Comparison of ENCODE assay signal across 8 mouse cellular contexts in genomic region chr6:88193433-88194052, GRCm38 (mm10). TPM values are rescaled to one million over a fixed set of nuclear protein-coding genes. Genes with fewer than 3 reads are reported as not detected.
DNase-seq lines count a peak whose midpoint lies in the region; ATAC-seq and TF ChIP-seq lines count a peak whose summit lies in the region.

Gata2 (plus strand) TSS chr6:88193891.

- peak within 1 kb of the TSS; percentile 45 to 57; a peak in 3 of 4 replicates for H3K4me3 ChIP-seq in ES-E14 (ENCODE audit: insufficient read depth in 1 of 2, low read depth in 1 of 2, low read length in 2 of 2, poor library complexity in 1 of 2, severe bottlenecking in 1 of 2)
- peak within 1 kb of the TSS; percentile 59 for H3K4me3 ChIP-seq in kidney, embryonic 14.5 days (ENCODE audit: low read length)

- H3K36me3 ChIP-seq in ES-E14 (ENCODE audit: control insufficient read depth, insufficient read depth, low read length, poor library complexity, severe bottlenecking), result no peaks in the 10 kb centered on the region
- no peaks in the 10 kb centered on the region for H3K36me3 ChIP-seq in kidney, embryonic 14.5 days (ENCODE audit: control insufficient read depth, insufficient read depth, low read length)

- peaks cover 99% of the 10 kb centered on the region for H3K27me3 ChIP-seq in kidney, embryonic 14.5 days (ENCODE audit: control insufficient read depth, insufficient read depth, low read length)

- in situ Hi-C loops in ES-E14 (cut with MboI; ENCODE audit: low sequenced_read_pairs in 2 of 2, unreplicated experiment in 2 of 2), result no loop called here

- no peaks in the 10 kb centered on the region for H3K9me3 ChIP-seq in ES-E14 (ENCODE audit: control insufficient read depth, insufficient read depth, low read depth, low read length)
- no peaks in the 10 kb centered on the region for H3K9me3 ChIP-seq in kidney, embryonic 14.5 days (ENCODE audit: control insufficient read depth, low read length)

- H3K9ac ChIP-seq in ES-E14 (ENCODE audit: insufficient read depth, low read depth, low read length, poor library complexity, severe bottlenecking), result peak within 1 kb of the TSS; percentile 17; the same call in 1 of the 2 replicates
- peak within 1 kb of the TSS; percentile 56 for H3K9ac ChIP-seq in kidney, embryonic 14.5 days (ENCODE audit: low read depth, low read length)

- ATAC-seq in kidney, embryonic 14.5 days (ENCODE audit: low FRiP score, low TSS enrichment), result no peak

- intact Hi-C loops in left cerebral cortex, postnatal 25 days (cut with DNase I), result no loop called here
- intact Hi-C loops in gastrocnemius, postnatal 36 days (cut with DNase I), result no loop called here

- H3K4me2 ChIP-seq in kidney, embryonic 14.5 days (replicated peaks; ENCODE audit: low read depth, low read length), result peak within 1 kb of the TSS; percentile 60

- DNase-seq in ES-E14 (ENCODE audit: low read depth, low spot score), result no peak
- DNase-seq in adrenal gland, postnatal 36 days, result peak; percentile 52 to 64
- DNase-seq in heart, adult 18-20 months, result peak in 1 of 2 experiments; percentile 57
- DNase-seq in lung, postnatal 4 days, result peak; percentile 61 to 70
- DNase-seq in urinary bladder, postnatal 36 days (ENCODE audit: low spot score in 2 of 2), result peak; percentile 58 to 71
- DNase-seq in left cerebral cortex, postnatal 25 days (ENCODE audit: low spot score in 2 of 2), result no peak
- DNase-seq in gastrocnemius, postnatal 36 days, result no peak

- no peak within 1 kb of the TSS for H3K27ac ChIP-seq in ES-E14 (ENCODE audit: insufficient read depth, low read depth, low read length, poor library complexity, severe bottlenecking)
- no peak within 1 kb of the TSS for H3K27ac ChIP-seq in kidney, embryonic 14.5 days (ENCODE audit: low read depth, low read length)

- WGBS in kidney, embryonic 14.5 days, result 3% methylated on average over 37 of the region's 57 CpGs

- H3K4me1 ChIP-seq in ES-E14 (ENCODE audit: control insufficient read depth in 2 of 2, insufficient read depth in 2 of 2, low read length in 2 of 2, poor library complexity in 1 of 2), result peaks cover 0 to 8% of the 10 kb centered on the region in 2 experiments; a peak in 1 of 4 replicates
- peaks cover 33% of the 10 kb centered on the region for H3K4me1 ChIP-seq in kidney, embryonic 14.5 days (ENCODE audit: control insufficient read depth, insufficient read depth, low read length)

TF ChIP-seq in ES-E14, 5 proteins besides CTCF, POLR2A, EP300 and RAD21:
- no peak for TF ChIP-seq HCFC1 (IDR thresholded peaks at IDR 0.05; ENCODE audit: borderline replicate concordance, insufficient read depth, low read length)

RNA-seq across cellular contexts. Expression of gene Gata2, which starts in this region (rescaled TPM):
- 1.3 and 5.4 TPM in 2 replicates for total RNA-seq in ES-E14 (2012; rRNA removed)
- total RNA-seq in adrenal gland, postnatal 36 days (2021), result 10 to 100 TPM; 21.0 to 21.1 TPM
- 10 to 100 TPM; 18.1 to 23.4 TPM for total RNA-seq in heart, adult 18-20 months (2021)
- 27.2 and 44.6 TPM in 2 replicates for polyA plus RNA-seq in kidney, embryonic 14.5 days (2014; fragmentation: Nextera tagmentation; extraction: Ambion mirVana)
- 1 to 10 TPM; 4.8 to 5.9 TPM for total RNA-seq in left cerebral cortex, postnatal 25 days (2021)
- total RNA-seq in gastrocnemius, postnatal 36 days (2021), result 1 to 10 TPM; 4.2 to 4.3 TPM

Comparison
In these comparisons a context has a peak if more than half of its experiments do, and no peak if none do; other contexts are left out.
1. DNase-seq: peak in adrenal gland, postnatal 36 days (2 of 2), lung, postnatal 4 days (2 of 2) and urinary bladder, postnatal 36 days (2 of 2); none in ES-E14 (single experiment), left cerebral cortex, postnatal 25 days (0 of 2) and gastrocnemius, postnatal 36 days (0 of 2).